Mouse (Mus musculus) cerebellum, adult 9-10 months (tissue): ENCODE data around the gene Tas2r130.
"Not testable (repeated sequence)": the region's sequence is repeated elsewhere in the genome, so short reads cannot be mapped to it uniquely, and the experiment has no call there.

Source experiments
- DNase-seq: peaks from one replicate; pipeline ENCODE4 v3.0.0; 2022

Tas2r130 gene

GRCm38 (mm10) chr6:131630812-131631211, at the start of gene Tas2r130:
TSS of gene Tas2r130 (minus strand) at chr6:131630912.
- no peak for DNase-seq

GRCm38 (mm10) chr6:131678786-131679185, 48.1 kb upstream of the Tas2r130 start, which contains the start of gene Tas2r106:
TSS of gene Tas2r106 (minus strand) at chr6:131678886.
- DNase-seq: no peak

- no peak for DNase-seq
These were observed 29.3 kb upstream of the Tas2r130 start, which contains the start of gene Tas2r107 for GRCm38 (mm10) chr6:131660049-131660448. TSS of gene Tas2r107 (minus strand) at chr6:131660149.

- DNase-seq: not testable (repeated sequence)
These were observed 20.8 kb downstream of the Tas2r130 start for GRCm38 (mm10) chr6:131609956-131610355.

- DNase-seq: no peak
These were observed 25.9 kb downstream of the Tas2r130 start for GRCm38 (mm10) chr6:131604821-131605220.
